Mouse (Mus musculus): ENCODE data around the gene Nolc1. TPM values are rescaled to one million over a fixed set of nuclear protein-coding genes. Genes with fewer than 3 reads are reported as not detected.

Gene Nolc1
- polyA plus RNA-seq, 1 experiment from 2014 or later: 74.4 TPM

DNA sequence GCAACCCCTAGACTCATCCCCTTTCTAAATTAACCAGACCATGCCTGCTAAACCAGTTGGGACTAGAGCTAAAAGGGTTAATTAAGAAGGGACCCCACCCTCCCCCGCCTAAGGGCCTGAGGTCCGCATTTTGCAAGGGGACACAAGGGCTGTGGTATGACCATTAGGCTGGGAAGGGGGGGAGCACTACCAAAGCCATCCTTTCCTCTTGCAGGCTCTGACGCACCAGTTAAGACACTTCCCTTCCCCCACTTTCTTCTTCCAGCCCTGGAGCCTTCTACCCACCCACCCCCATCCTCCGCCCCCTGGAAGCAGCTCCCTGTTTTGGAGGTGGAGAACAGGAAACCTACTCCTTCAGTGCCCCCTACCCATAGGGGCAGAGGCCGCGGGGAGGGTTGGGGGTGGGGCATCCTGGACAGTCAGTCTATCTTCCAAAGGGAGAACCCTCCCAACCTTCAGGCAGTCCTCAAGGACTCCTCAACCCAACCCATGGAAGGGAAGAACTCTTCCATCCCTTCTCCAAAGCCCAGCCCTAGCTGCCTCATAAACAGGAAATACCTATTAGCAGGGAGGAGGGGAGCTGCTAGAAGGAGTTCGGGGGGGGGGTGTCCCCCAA lies 29.9 kb upstream of the Nolc1 start:
- WGBS: 4% methylated on average over 7 of the region's 7 CpGs
- Histone ChIP-seq H3K36me3 (ENCODE audit: control insufficient read depth, insufficient read depth, low read length) (no peaks in the 10 kb centered on the region), H3K4me2 (ENCODE audit: low read length) (peak overlapping the region; percentile 100), H3K9ac (replicated peaks; ENCODE audit: low read length) (peak overlapping the region; percentile 98), H3K4me3 (replicated peaks; ENCODE audit: low read depth, low read length) (peak overlapping the region; percentile 88), H3K27ac (replicated peaks; ENCODE audit: low read depth, low read length) (peak overlapping the region; percentile 98), H3K9me3 (ENCODE audit: control insufficient read depth, low read length) (no peaks in the 10 kb centered on the region), H3K27me3 (ENCODE audit: control insufficient read depth, insufficient read depth, low read length) (no peaks in the 10 kb centered on the region), H3K4me1 (ENCODE audit: control insufficient read depth, insufficient read depth, low read length) (peaks cover 46% of the 10 kb centered on the region)
- DNase-seq (peak; percentile 78), ATAC-seq (ENCODE audit: low FRiP score, low TSS enrichment) (no peak)

DNA sequence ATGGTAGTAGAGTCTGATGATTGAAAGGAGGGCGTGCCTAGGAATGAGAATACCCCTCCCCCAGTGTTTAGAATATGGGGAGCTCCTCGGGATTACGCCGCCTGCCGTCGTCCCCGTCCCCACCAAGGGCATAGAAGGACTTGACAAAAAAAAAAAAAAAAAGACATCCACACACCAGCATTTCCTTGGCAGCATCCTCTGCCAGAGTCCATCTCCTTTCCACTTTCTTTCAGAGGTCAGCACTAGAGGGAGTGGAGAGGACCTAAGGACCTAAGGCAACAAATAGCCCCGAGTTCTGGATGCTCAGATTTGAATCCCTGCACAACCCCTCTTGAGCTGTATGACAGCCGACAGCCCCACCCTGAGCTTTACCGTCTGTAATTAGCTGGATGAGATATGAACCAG lies 29.0 kb upstream of the Nolc1 start:
- DNase-seq: peak; percentile 43
- ATAC-seq (ENCODE audit: low FRiP score, low TSS enrichment): no peak

DNA sequence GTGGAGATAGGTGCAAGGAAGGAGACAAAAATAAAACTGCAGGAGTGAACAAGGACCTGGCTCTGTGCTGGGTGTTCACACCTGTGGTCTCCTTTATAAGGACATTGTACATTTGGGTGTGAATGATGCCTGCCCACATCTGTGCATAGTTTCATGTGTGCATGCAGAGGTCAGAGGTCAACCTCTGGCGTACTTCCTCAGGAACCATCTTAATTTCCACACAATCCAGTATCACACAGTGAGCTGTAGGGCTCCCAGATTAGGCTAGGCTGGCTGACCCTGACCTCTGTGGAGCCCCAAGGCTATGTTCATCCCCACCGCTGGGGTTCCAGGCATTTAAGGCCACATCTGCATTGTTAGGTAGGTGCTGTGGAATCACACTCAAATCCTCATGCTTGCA lies 28.2 kb upstream of the Nolc1 start:
- DNase-seq (no peak), ATAC-seq (ENCODE audit: low FRiP score, low TSS enrichment) (no peak)
- Histone ChIP-seq H3K36me3 (ENCODE audit: control insufficient read depth, insufficient read depth, low read length) (no peaks in the 10 kb centered on the region), H3K4me1 (ENCODE audit: control insufficient read depth, insufficient read depth, low read length) (peaks cover 31% of the 10 kb centered on the region), H3K27me3 (ENCODE audit: control insufficient read depth, insufficient read depth, low read length) (no peaks in the 10 kb centered on the region), H3K4me2 (ENCODE audit: low read length) (no peak overlapping the region), H3K9me3 (ENCODE audit: control insufficient read depth, low read length) (no peaks in the 10 kb centered on the region), H3K9ac (replicated peaks; ENCODE audit: low read length) (no peak overlapping the region), H3K4me3 (replicated peaks; ENCODE audit: low read depth, low read length) (no peak overlapping the region), H3K27ac (replicated peaks; ENCODE audit: low read depth, low read length) (no peak overlapping the region)
- 50% methylated on average over 2 of the region's 2 CpGs for WGBS

More for the DNA sequence above, 29.0 kb upstream of the Nolc1 start:
- H3K27me3 ChIP-seq (ENCODE audit: control insufficient read depth, insufficient read depth, low read length): no peaks in the 10 kb centered on the region
- H3K27ac ChIP-seq (replicated peaks; ENCODE audit: low read depth, low read length): peak overlapping the region; percentile 98; the same call in 1 of the 2 replicates
- H3K9me3 ChIP-seq (ENCODE audit: control insufficient read depth, low read length): no peaks in the 10 kb centered on the region
- WGBS: 5% methylated on average over 10 of the region's 10 CpGs
- no peaks in the 10 kb centered on the region for H3K36me3 ChIP-seq (ENCODE audit: control insufficient read depth, insufficient read depth, low read length)
- no peak overlapping the region for H3K4me3 ChIP-seq (replicated peaks; ENCODE audit: low read depth, low read length)
- peak overlapping the region; percentile 100 for H3K4me2 ChIP-seq (ENCODE audit: low read length)
- H3K9ac ChIP-seq (replicated peaks; ENCODE audit: low read length): no peak overlapping the region; the same call in 1 of the 2 replicates
- H3K4me1 ChIP-seq (ENCODE audit: control insufficient read depth, insufficient read depth, low read length): peaks cover 38% of the 10 kb centered on the region

DNA sequence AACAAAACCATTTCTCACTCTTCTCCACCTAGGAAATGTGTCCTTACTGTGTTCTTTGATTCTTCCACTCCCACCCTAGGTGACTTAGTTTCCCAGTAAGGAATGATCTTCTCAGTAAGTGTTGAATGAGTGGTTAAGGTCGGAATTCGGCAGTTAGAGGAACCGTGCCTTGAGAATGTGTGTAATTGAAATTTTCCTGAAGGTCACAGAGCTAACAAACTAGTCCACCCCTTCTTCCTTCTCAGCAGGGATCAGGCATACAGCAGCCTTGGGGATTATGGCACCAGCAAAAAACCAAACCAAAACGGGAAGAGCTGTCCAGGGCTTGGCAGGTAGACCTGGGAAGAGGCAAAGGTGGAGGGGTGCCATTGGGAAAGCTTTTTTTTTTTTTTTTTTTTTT lies 26.5 kb upstream of the Nolc1 start:
- Histone ChIP-seq H3K4me1 (ENCODE audit: control insufficient read depth, insufficient read depth, low read length) (peaks cover 14% of the 10 kb centered on the region), H3K4me3 (replicated peaks; ENCODE audit: low read depth, low read length) (no peak overlapping the region), H3K4me2 (ENCODE audit: low read length) (no peak overlapping the region), H3K36me3 (ENCODE audit: control insufficient read depth, insufficient read depth, low read length) (no peaks in the 10 kb centered on the region), H3K9me3 (ENCODE audit: control insufficient read depth, low read length) (no peaks in the 10 kb centered on the region), H3K27ac (replicated peaks; ENCODE audit: low read depth, low read length) (no peak overlapping the region), H3K9ac (replicated peaks; ENCODE audit: low read length) (no peak overlapping the region), H3K27me3 (ENCODE audit: control insufficient read depth, insufficient read depth, low read length) (no peaks in the 10 kb centered on the region)
- 69% methylated on average over 4 of the region's 4 CpGs for WGBS
- ATAC-seq (ENCODE audit: low FRiP score, low TSS enrichment) (no peak), DNase-seq (no peak)

DNA sequence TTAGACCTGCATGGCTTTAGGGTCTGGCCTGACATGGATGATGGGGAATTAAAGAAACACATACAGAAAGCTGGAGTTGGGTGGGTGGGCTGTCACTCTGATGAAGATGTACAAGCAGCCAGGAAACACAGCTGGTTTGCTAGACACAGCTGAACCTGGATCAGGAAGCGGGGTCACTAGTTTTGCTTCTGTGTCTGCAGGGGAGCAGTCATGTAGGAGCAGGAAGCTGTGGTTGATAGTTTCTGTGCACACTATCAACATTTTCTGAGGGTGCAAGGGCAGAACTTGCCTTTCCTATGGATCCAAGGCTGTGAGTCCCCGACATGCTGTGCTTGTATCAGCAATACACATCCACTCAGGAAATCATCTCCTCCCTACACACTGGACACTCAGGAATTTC lies 25.2 kb upstream of the Nolc1 start:
- Histone ChIP-seq H3K9me3 (ENCODE audit: control insufficient read depth, low read length) (no peaks in the 10 kb centered on the region), H3K4me1 (ENCODE audit: control insufficient read depth, insufficient read depth, low read length) (peaks cover 12% of the 10 kb centered on the region), H3K4me3 (replicated peaks; ENCODE audit: low read depth, low read length) (no peak overlapping the region), H3K36me3 (ENCODE audit: control insufficient read depth, insufficient read depth, low read length) (no peaks in the 10 kb centered on the region), H3K27ac (replicated peaks; ENCODE audit: low read depth, low read length) (no peak overlapping the region), H3K9ac (replicated peaks; ENCODE audit: low read length) (no peak overlapping the region), H3K4me2 (ENCODE audit: low read length) (no peak overlapping the region), H3K27me3 (ENCODE audit: control insufficient read depth, insufficient read depth, low read length) (no peaks in the 10 kb centered on the region)
- ATAC-seq (ENCODE audit: low FRiP score, low TSS enrichment) (no peak), DNase-seq (no peak)
- WGBS: 85% methylated on average over 2 of the region's 2 CpGs

DNA sequence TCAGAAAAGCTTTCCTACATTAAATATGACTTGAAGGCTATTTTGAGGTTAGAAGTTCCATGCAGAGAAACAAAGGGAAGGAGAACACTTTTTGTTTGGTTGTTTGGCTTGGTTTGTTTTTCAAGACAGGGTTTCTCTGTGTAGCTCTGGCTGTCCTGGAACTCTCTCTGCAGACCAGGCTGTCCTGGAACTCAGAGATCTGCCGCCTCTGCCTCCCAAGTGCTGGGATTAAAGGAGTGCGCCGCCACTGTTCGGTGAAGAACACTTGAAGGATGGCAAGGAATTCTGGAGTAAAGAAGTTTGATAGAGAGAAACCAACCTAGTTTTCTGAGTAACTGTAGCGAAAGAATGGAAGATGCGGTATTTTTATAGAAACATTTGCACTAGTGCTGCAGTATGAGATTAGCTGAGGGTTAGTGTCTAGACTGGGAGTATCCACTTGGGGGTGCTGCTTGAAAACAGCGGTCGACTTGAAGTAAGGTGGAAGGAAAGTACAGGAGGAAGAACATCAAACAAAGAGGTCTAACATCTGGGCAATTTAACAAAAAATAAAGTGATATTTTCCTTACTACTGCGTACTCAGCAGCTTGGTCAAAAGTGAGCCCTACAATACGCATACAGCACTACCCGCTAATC lies 19.8 kb upstream of the Nolc1 start:
- peaks cover 10% of the 10 kb centered on the region for H3K4me1 ChIP-seq (ENCODE audit: control insufficient read depth, insufficient read depth, low read length)
- H3K4me3 ChIP-seq (replicated peaks; ENCODE audit: low read depth, low read length): peak overlapping the region; percentile 82
- no peaks in the 10 kb centered on the region for H3K9me3 ChIP-seq (ENCODE audit: control insufficient read depth, low read length)
- H3K4me2 ChIP-seq (ENCODE audit: low read length): peak overlapping the region; percentile 89
- H3K36me3 ChIP-seq (ENCODE audit: control insufficient read depth, insufficient read depth, low read length): no peaks in the 10 kb centered on the region
- H3K27me3 ChIP-seq (ENCODE audit: control insufficient read depth, insufficient read depth, low read length): no peaks in the 10 kb centered on the region
- H3K27ac ChIP-seq (replicated peaks; ENCODE audit: low read depth, low read length): no peak overlapping the region
- ATAC-seq (ENCODE audit: low FRiP score, low TSS enrichment) (peak; percentile 85), DNase-seq (no peak)
- no peak overlapping the region for H3K9ac ChIP-seq (replicated peaks; ENCODE audit: low read length)
- under 1% methylated on average over 11 of the region's 11 CpGs for WGBS

DNA sequence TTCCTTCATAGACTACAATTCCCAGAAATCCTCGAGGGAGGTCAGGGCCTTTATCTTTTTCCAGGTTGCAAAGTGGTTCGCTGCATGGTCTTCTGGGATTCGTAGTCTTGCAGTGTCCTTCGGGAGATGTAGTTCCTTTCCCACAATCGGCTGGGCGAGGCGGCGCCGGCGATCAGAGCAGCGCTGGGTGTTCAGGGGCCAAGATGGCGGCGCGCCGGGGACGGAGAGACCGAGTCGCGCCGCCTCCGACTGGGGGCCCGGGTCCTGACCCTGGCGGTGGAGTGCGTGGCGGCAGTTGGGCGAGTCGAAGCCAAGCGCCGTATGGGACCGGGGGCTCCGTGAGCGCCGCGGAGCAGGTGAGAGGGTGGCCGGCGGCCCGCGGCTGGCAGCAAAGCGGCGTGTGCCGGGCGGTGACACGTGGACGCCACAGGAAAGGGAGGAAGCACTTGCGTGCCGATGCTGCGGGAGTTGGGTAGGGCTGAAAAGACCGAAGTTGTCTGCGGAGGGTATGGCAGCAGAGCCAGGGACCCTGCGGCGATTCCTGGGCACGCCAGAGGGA lies 19.2 kb upstream of the Nolc1 start:
- Histone ChIP-seq H3K9ac (replicated peaks; ENCODE audit: low read length) (peak overlapping the region; percentile 70), H3K4me3 (replicated peaks; ENCODE audit: low read depth, low read length) (peak overlapping the region; percentile 82), H3K9me3 (ENCODE audit: control insufficient read depth, low read length) (no peaks in the 10 kb centered on the region), H3K4me1 (ENCODE audit: control insufficient read depth, insufficient read depth, low read length) (peaks cover 10% of the 10 kb centered on the region), H3K27ac (replicated peaks; ENCODE audit: low read depth, low read length) (peak overlapping the region; percentile 85), H3K27me3 (ENCODE audit: control insufficient read depth, insufficient read depth, low read length) (no peaks in the 10 kb centered on the region), H3K4me2 (ENCODE audit: low read length) (peak overlapping the region; percentile 89), H3K36me3 (ENCODE audit: control insufficient read depth, insufficient read depth, low read length) (no peaks in the 10 kb centered on the region)
- ATAC-seq (ENCODE audit: low FRiP score, low TSS enrichment) (peak; percentile 96), DNase-seq (peak; percentile 98)
- WGBS: under 1% methylated on average over 52 of the region's 52 CpGs

DNA sequence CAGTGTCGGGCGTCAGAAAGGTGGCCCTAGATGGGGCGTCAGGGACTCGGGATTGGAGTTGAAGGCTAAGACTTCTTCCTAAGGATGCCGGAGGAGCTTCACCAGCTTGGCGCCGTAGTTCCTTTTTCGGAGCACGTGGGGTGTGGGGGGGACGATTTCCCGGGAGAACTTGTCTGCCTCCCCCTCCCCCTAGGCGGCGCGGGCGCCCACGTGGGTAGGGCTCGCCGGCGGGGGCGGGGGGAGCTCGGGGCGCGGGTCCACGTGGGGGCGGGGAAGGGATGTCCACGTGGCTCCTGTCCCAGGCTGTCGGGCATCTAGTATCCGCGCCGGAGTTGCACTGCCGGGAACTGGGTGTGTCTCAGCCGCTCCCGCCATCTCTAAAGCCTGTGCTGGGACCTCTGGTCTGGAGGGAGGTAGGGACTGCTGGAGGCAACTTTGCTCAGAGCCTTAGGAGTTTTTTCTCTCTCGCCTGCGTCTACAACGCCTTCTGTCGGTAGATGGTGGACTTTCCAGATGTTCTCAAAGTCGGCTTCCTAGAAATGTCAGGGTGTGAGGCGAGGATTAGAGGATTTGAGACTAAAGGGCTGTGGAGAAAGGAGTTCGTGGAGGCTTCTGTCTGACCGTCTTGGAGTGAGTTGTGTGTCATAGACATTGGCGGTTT lies 18.6 kb upstream of the Nolc1 start:
- Histone ChIP-seq H3K36me3 (ENCODE audit: control insufficient read depth, insufficient read depth, low read length) (peaks cover 4% of the 10 kb centered on the region), H3K9me3 (ENCODE audit: control insufficient read depth, low read length) (no peaks in the 10 kb centered on the region), H3K27me3 (ENCODE audit: control insufficient read depth, insufficient read depth, low read length) (no peaks in the 10 kb centered on the region), H3K9ac (replicated peaks; ENCODE audit: low read length) (peak overlapping the region; percentile 70), H3K4me3 (replicated peaks; ENCODE audit: low read depth, low read length) (peak overlapping the region; percentile 82), H3K4me1 (ENCODE audit: control insufficient read depth, insufficient read depth, low read length) (peaks cover 10% of the 10 kb centered on the region), H3K27ac (replicated peaks; ENCODE audit: low read depth, low read length) (peak overlapping the region; percentile 85), H3K4me2 (ENCODE audit: low read length) (peak overlapping the region; percentile 89)
- under 1% methylated on average over 41 of the region's 42 CpGs for WGBS
- peak; percentile 51 for ATAC-seq (ENCODE audit: low FRiP score, low TSS enrichment)
- peak; percentile 84 for DNase-seq
